Mouse (Mus musculus) intestine, postnatal 0 days (tissue): ENCODE data around the gene Tnik. TPM values are rescaled to one million over a fixed set of nuclear protein-coding genes. Genes with fewer than 3 reads are reported as not detected.
A peak's percentile ranks its signal among the peaks of the same experiment; 100 is the strongest.

Experiments
- ATAC-seq: fragments of 200-750 bp; cut with Nextera tagmentation; 2 replicates; pipeline ENCODE4 v1.8.0; 2017; ENCODE audit warnings: mild to moderate bottlenecking, moderate TSS enrichment, moderate library complexity
- H3K27ac ChIP-seq: fragments of 300-500 bp; sonication (generic); 2 replicates; pipeline ENCODE4 v1.5.1; 2014; ENCODE audit warnings: mild to moderate bottlenecking, low read depth, low read length, moderate library complexity
- H3K27me3 ChIP-seq: fragments of 300-500 bp; sonication (generic); replicated peaks from 2 replicates; pipeline ENCODE4 v1.6.1; 2014; ENCODE audit warnings: low read length, mixed read lengths; ENCODE audit not compliant: control insufficient read depth, insufficient read depth
- H3K36me3 ChIP-seq: fragments of 300-500 bp; sonication (generic); 2 replicates; pipeline ENCODE4 v1.6.1; 2014; ENCODE audit warnings: mild to moderate bottlenecking, moderate library complexity; ENCODE audit not compliant: control insufficient read depth, insufficient read depth
- H3K4me1 ChIP-seq: fragments of 300-500 bp; sonication (generic); replicated peaks from 2 replicates; pipeline ENCODE4 v1.6.1; 2014; ENCODE audit warnings: antibody characterized with exemption, low read length, mixed read lengths; ENCODE audit not compliant: control insufficient read depth, insufficient read depth
- H3K4me2 ChIP-seq: fragments of 300-500 bp; sonication (generic); replicated peaks from 2 replicates; pipeline ENCODE4 v1.6.1; 2014; ENCODE audit warnings: low read depth, mild to moderate bottlenecking, moderate library complexity
- H3K4me3 ChIP-seq: fragments of 300-500 bp; sonication (generic); 2 replicates; pipeline ENCODE4 v1.5.1; 2014; ENCODE audit warnings: low read depth, low read length
- H3K9ac ChIP-seq: fragments of 300-500 bp; sonication (generic); 2 replicates; pipeline ENCODE4 v1.6.1; 2014; ENCODE audit warnings: mild to moderate bottlenecking, low read depth, low read length
- H3K9me3 ChIP-seq: fragments of 300-500 bp; sonication (generic); 2 replicates; pipeline ENCODE4 v1.6.1; 2016; ENCODE audit warnings: mixed run types; ENCODE audit not compliant: control insufficient read depth
- CTCF ChIP-seq: sonication (generic); IDR thresholded peaks from 2 replicates; pipeline ENCODE4 v1.5.1; 2016; ENCODE audit warnings: low read depth, mild to moderate bottlenecking, control low read depth, antibody characterized with exemption, moderate library complexity
- WGBS: fragments of 180-500 bp; shearing (Covaris S2); extraction: QIAGEN DNeasy Blood & Tissue Kit; methylation state at CpG from one replicate; pipeline ENCODE4 v1.1.7; 2014; 5-methylcytosine and 5-hydroxymethylcytosine counted together
- polyA plus RNA-seq: library from polyadenylated mRNA; unstranded; fragments of >200 nt; fragmentation: Nextera tagmentation; extraction: Ambion mirVana; gene quantifications from 2 replicates; pipeline ENCODE4 v1.2.1, GENCODE M21; 2015

The Tnik gene
- polyA plus RNA-seq, 1 experiment from 2014 or later = 7.9 TPM

- ATAC-seq = no peak
- no peak overlapping the region for H3K27ac ChIP-seq
- H3K27me3 ChIP-seq = no peaks in the 10 kb centered on the region
- H3K4me1 ChIP-seq = no peaks in the 10 kb centered on the region
- no peak overlapping the region for H3K4me2 ChIP-seq
- no peak overlapping the region for H3K4me3 ChIP-seq
- no peak for TF ChIP-seq CTCF
- 88% methylated on average over 9 of the region's 9 CpGs for WGBS
- no peaks in the 10 kb centered on the region for H3K36me3 ChIP-seq
- no peaks in the 10 kb centered on the region for H3K9me3 ChIP-seq
- H3K9ac ChIP-seq = no peak overlapping the region
Measured at GRCm38 (mm10) chr3:28399593-28400216, 136.7 kb downstream of the Tnik start.

DNA sequence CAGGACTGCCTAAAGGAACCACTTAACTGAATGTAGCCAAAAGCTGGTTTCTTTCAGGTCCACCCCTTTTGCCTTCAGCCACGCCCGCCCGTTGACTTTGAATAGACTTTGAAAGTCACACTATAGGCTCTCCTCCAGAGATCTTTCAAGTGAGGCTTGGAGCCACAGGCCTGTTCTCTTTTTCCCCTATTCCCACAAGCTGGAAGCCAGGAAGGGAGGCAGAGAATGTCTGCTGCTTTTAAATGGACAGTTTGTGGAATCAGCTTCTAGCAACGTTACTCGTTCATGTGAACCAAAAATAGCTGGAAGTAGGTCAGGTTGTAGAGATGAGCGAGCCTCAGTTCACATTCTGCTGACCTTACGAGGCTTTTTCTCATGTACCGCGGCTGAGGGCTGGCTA, 138.3 kb downstream of the Tnik start:
- no peaks in the 10 kb centered on the region for H3K36me3 ChIP-seq
- H3K4me1 ChIP-seq = no peaks in the 10 kb centered on the region
- no peaks in the 10 kb centered on the region for H3K27me3 ChIP-seq
- H3K9ac ChIP-seq = no peak overlapping the region
- H3K27ac ChIP-seq = no peak overlapping the region
- no peak overlapping the region for H3K4me2 ChIP-seq
- H3K9me3 ChIP-seq = no peaks in the 10 kb centered on the region
- 76% methylated on average over 9 of the region's 9 CpGs for WGBS
- H3K4me3 ChIP-seq = no peak overlapping the region
- ATAC-seq = no peak
- no peak for TF ChIP-seq CTCF

DNA sequence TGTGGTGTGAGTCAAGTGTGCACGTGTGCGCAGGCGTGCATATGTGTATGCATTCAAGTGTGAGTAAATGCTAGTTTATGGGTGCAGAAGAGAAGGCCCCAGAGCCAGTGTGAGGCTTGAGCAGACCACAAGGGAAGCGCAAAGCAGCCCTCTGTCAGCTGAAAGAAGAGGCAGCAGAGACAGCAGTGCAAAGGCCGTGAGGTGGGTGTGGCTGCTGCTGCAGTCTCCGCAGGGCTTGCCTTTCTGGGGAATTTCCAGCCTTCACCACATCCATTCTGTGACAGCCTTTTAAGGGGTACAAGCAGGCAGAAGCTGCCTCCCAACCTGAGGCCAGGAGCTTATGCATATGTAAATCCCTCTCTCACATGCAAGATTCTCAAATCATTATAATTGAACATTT, 139.2 kb downstream of the Tnik start:
- H3K4me3 ChIP-seq = no peak overlapping the region
- no peak for TF ChIP-seq CTCF
- no peaks in the 10 kb centered on the region for H3K36me3 ChIP-seq
- H3K9me3 ChIP-seq = no peaks in the 10 kb centered on the region
- H3K9ac ChIP-seq = no peak overlapping the region
- H3K27ac ChIP-seq = no peak overlapping the region
- 71% methylated on average over 6 of the region's 6 CpGs for WGBS
- ATAC-seq = no peak
- H3K27me3 ChIP-seq = no peaks in the 10 kb centered on the region
- H3K4me1 ChIP-seq = no peaks in the 10 kb centered on the region
- no peak overlapping the region for H3K4me2 ChIP-seq

DNA sequence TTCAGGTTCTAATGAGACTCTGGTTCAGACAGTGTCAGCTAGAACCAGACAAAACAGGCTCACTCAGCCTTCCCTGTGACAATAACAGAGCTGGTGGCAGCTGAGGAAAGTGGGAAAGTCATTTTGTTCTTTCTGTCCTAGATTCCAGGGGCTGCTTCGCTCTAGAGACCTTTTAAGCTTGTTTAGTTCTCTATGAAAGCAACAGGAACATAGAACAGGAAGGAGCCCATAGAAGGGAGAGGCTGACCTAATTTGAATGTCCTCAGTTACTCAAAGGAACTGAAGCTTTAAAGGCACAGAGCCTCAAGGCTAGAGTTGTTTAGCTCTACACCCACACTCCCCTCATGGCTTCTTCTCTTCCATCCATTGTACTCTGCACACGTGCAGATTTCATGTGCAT, 142.4 kb downstream of the Tnik start:
- H3K27ac ChIP-seq = no peak overlapping the region
- 87% methylated on average over 2 of the region's 2 CpGs for WGBS
- ATAC-seq = no peak

GRCm38 (mm10) chr3:28408859-28409459, 145.9 kb downstream of the Tnik start:
- no peak overlapping the region for H3K9ac ChIP-seq
- no peaks in the 10 kb centered on the region for H3K9me3 ChIP-seq
- H3K4me3 ChIP-seq = no peak overlapping the region
- no peak for ATAC-seq
- H3K4me2 ChIP-seq = no peak overlapping the region
- 55% methylated on average over 12 of the region's 12 CpGs for WGBS
- H3K27me3 ChIP-seq = no peaks in the 10 kb centered on the region
- no peak overlapping the region for H3K27ac ChIP-seq
- H3K36me3 ChIP-seq = no peaks in the 10 kb centered on the region
- peak; percentile 52 for TF ChIP-seq CTCF
- no peaks in the 10 kb centered on the region for H3K4me1 ChIP-seq

More for the DNA sequence above, 142.4 kb downstream of the Tnik start:
- Histone ChIP-seq H3K36me3 (no peaks in the 10 kb centered on the region), H3K4me1 (no peaks in the 10 kb centered on the region), H3K9me3 (no peaks in the 10 kb centered on the region), H3K4me2 (no peak overlapping the region), H3K4me3 (no peak overlapping the region), H3K9ac (no peak overlapping the region), H3K27me3 (no peaks in the 10 kb centered on the region)
- TF ChIP-seq CTCF = no peak

DNA sequence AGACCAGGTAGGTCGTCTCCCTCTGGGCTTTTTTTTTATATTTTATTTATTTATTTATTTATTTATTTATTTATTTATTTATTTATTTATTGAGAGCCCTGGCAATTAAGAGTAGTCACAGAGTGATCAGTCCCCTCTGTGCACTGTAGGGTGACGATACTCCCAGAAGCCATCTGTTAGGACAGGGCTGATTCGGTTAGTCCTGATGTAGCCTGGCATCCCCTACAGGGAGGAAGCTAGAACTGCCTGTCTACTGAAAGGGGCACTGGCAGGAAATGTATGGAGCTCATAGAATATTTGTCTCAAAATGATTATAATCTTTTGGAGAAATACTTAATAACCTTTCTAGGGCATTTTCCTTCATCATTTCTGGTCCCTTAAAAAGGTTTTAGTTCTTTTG, 147.3 kb downstream of the Tnik start:
- Histone ChIP-seq H3K36me3 (no peaks in the 10 kb centered on the region), H3K4me3 (no peak overlapping the region), H3K4me2 (no peak overlapping the region), H3K27me3 (no peaks in the 10 kb centered on the region), H3K27ac (no peak overlapping the region), H3K9ac (no peak overlapping the region), H3K4me1 (no peaks in the 10 kb centered on the region), H3K9me3 (no peaks in the 10 kb centered on the region)
- WGBS = 92% methylated on average over 3 of the region's 3 CpGs
- peak; percentile 54 for TF ChIP-seq CTCF
- ATAC-seq = no peak

DNA sequence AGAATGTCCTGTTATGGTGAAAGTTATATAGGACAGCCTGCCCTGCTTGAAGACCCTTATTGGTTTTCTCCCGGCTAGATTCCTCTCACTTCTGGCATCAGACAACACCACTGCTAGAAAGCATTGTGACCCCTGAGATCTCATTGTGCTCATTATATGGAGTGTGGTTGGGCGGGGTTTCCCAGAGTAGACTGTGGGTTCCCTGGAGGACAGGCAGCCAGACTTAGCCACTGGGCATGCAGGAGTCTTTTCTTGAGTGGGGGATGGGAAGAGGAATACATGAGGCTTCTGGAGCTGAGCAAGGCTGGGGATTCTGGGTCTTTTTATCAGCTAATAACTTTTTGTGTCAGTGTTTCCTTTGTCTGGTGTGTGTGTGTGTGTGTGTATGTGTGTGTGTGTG, 153.0 kb downstream of the Tnik start:
- TF ChIP-seq CTCF = no peak
- H3K4me2 ChIP-seq = no peak overlapping the region
- H3K4me1 ChIP-seq = no peaks in the 10 kb centered on the region
- H3K36me3 ChIP-seq = no peaks in the 10 kb centered on the region
- no peak overlapping the region for H3K27ac ChIP-seq
- H3K9me3 ChIP-seq = no peaks in the 10 kb centered on the region
- H3K27me3 ChIP-seq = no peaks in the 10 kb centered on the region
- WGBS = 78% methylated on average over 2 of the region's 2 CpGs
- no peak for ATAC-seq
- H3K4me3 ChIP-seq = no peak overlapping the region
- H3K9ac ChIP-seq = no peak overlapping the region
